Mouse (Mus musculus) liver, adult 2 months (tissue): ENCODE data around the gene Dazap2.

Experiments
- CTCF ChIP-seq: fragments of 200-500 bp; IDR thresholded peaks from 2 replicates; pipeline ENCODE4 v1.5.1; 2011; ENCODE audit warnings: low read depth, low read length, control low read depth
- POLR2A ChIP-seq: fragments of 200-500 bp; IDR thresholded peaks from 2 replicates; pipeline ENCODE4 v1.6.1; 2011; ENCODE audit warnings: low read length, control low read depth; ENCODE audit not compliant: insufficient read depth; ENCODE audit errors: extremely low read depth

GRCm38 (mm10) chr15:100613584-100613983, 1.6 kb upstream of the Dazap2 start:
- no peak for TF ChIP-seq POLR2A
- TF ChIP-seq CTCF = peak; percentile 95
